Mouse (Mus musculus) embryonic fibroblast, embryonic 13.5 days (primary cell): ENCODE data around the gene Gpr39.

Experiments
- CTCF ChIP-seq: IDR thresholded peaks from 2 replicates; pipeline ENCODE4 v1.5.1; 2011; ENCODE audit warnings: mild to moderate bottlenecking, control low read depth, low read length, moderate library complexity, borderline replicate concordance; ENCODE audit not compliant: insufficient read depth
- POLR2A ChIP-seq: IDR thresholded peaks from 2 replicates; pipeline ENCODE4 v1.6.1; 2011; ENCODE audit warnings: low read depth, mild to moderate bottlenecking, control low read depth, low read length, moderate library complexity

DNA sequence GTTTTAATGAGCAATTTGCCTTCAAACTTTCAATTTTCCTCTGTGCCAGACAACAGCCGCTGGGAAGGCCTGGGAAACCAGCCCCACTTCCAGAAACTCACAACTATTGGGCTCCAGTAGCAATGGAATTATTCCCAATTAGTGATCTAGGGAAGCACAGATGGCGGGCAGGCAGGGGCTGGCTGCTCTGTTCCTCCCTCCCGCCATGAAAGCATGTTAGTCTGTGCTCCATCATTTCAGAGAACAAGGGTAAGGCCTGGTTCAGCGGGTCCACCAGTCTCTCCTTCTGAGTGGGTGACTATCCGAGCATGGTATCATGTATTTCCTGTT lies 83.9 kb downstream of the Gpr39 start:
- TF ChIP-seq POLR2A, result no peak
- no peak for TF ChIP-seq CTCF
